Mouse (Mus musculus) heart, postnatal 4 days (tissue): ENCODE measurements around the gene Rab2b. TPM values are rescaled to one million over a fixed set of nuclear protein-coding genes. Genes with fewer than 3 reads are reported as not detected.
A peak's percentile ranks its signal among the peaks of the same experiment; 100 is the strongest.

Source experiments
- DNase-seq: peaks from one replicate; pipeline ENCODE4 v3.0.0; 2021
- total RNA-seq, 2 experiments: library from RNA; stranded (reverse); gene quantifications; 2 replicates each; pipeline ENCODE4 v1.2.3; 2021

The Rab2b gene
- total RNA-seq, 2 experiments from 2014 or later: 8.9 to 10.6 TPM

DNA sequence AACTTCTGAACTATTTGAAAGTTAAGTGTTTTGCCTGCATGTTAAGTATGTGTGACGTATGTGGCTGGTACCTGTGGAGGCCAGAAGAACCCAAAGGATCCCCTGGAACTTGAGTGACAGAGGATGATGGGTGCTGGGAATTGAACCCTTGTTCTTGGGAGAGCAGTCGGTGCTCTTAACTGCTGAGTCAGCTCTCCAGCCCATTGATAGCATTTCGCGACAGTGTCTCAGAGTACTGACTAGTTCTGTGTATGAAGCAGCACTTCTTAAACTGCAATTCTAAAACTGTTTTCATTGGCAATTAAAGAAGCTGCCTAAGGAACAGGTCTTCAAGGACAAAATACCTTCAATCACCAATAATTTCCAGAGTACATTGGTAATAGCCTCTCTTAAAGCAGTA, 2.1 kb downstream of the Rab2b start:
- no peak for DNase-seq

- no peak for DNase-seq
These were observed 6.6 kb downstream of the Rab2b start for GRCm38 (mm10) chr14:52272781-52273180.

GRCm38 (mm10) chr14:52257484-52258213, 21.7 kb downstream of the Rab2b start, which contains the start of gene Chd8:
TSS of gene Chd8 (minus strand) at chr14:52257780.
- DNase-seq: peak; percentile 98

GRCm38 (mm10) chr14:52256311-52257175, 22.8 kb downstream of the Rab2b start:
- DNase-seq: no peak

DNA sequence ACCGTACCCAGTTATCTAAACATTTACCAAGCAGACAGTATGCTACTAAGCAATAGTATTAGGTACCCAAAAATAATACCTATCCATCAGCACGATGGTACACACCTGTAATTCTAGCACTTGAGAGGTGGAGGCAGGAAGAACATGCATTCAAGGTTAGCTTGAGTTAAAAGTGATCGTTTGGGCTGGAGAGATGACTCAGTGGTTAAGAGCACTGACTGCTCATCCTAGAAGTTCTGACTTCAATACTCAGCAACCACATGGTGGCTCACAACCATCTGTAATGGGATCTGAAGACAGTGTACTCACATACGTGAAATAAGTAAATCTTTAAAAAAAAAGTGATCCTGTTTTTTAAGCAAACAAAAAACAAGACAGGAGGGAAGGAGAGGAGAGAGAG, 33.2 kb downstream of the Rab2b start:
- no peak for DNase-seq

- DNase-seq: no peak
These were observed 34.7 kb downstream of the Rab2b start for GRCm38 (mm10) chr14:52244690-52245042.

DNA sequence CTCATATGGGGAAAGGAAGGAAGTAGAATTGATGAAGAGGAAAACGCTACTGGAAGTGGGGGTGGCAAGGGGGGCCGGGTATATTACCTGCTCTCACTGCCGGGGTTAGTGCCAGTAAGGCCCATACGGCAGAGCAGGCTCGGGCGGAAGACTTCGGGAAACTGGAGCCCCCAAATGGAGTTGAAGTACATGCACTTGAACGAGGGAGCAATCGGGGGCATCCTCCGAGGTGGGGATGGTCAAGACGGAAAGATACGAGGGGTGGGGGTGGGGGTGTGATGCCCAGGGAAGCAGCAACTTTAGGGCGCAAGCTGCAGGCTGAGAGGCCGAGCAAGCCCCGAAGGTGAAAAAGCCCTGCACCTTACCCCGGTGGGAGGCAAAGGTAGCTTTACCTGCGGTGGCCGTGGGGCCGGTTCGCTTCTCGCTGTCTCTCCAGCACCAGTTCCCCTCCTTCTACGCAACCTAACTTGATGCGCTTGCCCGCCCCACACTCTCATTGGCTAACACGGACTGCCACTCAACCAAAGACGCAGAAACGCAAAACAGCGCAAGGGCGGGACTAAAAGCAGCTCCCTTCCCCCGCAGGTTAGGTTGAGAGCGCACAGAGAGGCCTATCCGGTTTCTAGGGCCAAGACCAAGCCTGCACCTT, 35.2 kb downstream of the Rab2b start:
- peak; percentile 100 for DNase-seq

GRCm38 (mm10) chr14:52236216-52236615, 43.1 kb downstream of the Rab2b start:
- no peak for DNase-seq

- peak; percentile 75 for DNase-seq
These were observed 44.2 kb downstream of the Rab2b start for GRCm38 (mm10) chr14:52235165-52235564.

DNA sequence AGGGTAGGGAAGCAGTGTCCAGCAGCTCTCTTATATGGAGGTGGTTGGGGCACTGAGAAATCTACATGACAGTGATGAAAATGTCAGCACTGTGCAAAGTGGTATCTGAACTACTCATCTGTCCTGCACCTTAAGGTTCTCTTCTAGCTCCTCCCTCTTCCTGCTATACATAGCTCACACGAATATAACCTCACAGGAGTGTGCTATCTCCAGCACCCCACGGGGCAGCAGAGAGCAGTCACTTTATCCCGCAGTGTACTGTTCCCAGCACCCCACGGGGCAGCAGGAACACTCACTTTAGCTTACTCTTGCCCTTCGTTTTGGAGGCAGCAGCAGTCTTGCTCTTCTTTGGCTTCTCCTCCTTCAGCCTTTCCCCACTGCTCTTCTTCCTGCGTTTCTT, 47.1 kb downstream of the Rab2b start:
- no peak for DNase-seq

DNA sequence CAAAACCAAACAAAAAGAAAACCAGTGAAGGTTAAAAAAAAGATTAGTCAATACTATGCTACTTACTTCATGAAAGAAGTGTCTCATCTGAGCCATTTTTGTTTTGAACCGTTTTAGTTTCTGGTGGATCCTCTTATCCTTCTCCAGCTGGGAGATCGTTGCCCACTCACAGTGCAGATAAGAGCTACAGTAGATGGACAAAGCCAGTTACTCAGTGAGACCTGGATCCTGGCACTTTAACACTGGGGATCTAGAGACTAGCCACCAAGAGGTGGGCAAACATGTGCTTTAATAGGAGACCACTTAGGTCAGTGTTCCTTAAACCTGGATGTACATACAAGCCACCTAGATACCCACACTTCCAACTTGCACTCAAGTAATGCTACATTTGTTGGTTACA, 53.4 kb downstream of the Rab2b start:
- no peak for DNase-seq

DNA sequence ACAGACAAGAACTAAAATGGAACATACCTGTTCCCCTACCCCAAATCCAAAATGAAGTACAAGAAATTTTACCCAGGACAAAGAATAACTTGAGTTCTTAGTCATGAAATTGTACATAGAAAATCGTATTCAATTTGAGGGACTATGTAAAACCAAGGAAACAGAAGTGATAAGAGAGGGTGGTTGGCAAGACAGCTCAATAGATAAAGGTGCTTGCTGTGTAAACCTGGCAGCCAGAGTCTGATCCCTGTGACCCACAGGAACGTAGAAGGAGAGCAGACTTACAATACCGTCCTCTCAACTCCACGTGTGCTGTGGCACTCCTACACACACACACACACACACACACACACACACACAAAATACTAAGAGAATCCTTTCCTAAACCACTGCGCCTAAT, 62.1 kb downstream of the Rab2b start:
- DNase-seq: no peak

Other genes starting within 250 kb of the Rab2b start
- not detected for gene Olfr221, start 237.1 kb downstream of the Rab2b start, total RNA-seq
- gene Hnrnpc, start 175.5 kb downstream of the Rab2b start, total RNA-seq: 100 to 1,000 TPM; 183 to 190 TPM
- under 1 TPM; 0.55 to 0.59 TPM for gene Rpgrip1, start 168.8 kb downstream of the Rab2b start, total RNA-seq
- gene Supt16, start 82.1 kb downstream of the Rab2b start, total RNA-seq: 10 to 100 TPM; 48.5 to 50.6 TPM
- gene Chd8, start 21.8 kb downstream of the Rab2b start, total RNA-seq: 10 to 100 TPM; 73.8 to 76.4 TPM
- gene Tox4, start 399 bp downstream of the Rab2b start, total RNA-seq: 10 to 100 TPM; 37.4 to 39.3 TPM
- 10 to 100 TPM; 13.6 to 15.4 TPM for gene Mettl3, start 25.6 kb upstream of the Rab2b start, total RNA-seq
- gene Sall2, start 49.2 kb upstream of the Rab2b start, total RNA-seq: 1 to 10 TPM; 6.1 to 6.4 TPM
- gene Olfr1513, start 76.9 kb upstream of the Rab2b start, total RNA-seq: not detected
- gene Olfr1512, start 99.6 kb upstream of the Rab2b start, total RNA-seq: not detected
- gene Olfr1511, start 117.8 kb upstream of the Rab2b start, total RNA-seq: not detected
- not detected for gene Olfr1510, start 134.8 kb upstream of the Rab2b start, total RNA-seq
- gene Olfr1509, start 163.4 kb upstream of the Rab2b start, total RNA-seq: not detected
- gene Olfr1508, start 187.9 kb upstream of the Rab2b start, total RNA-seq: not detected
- gene Olfr1507, start 216.2 kb upstream of the Rab2b start, total RNA-seq: not detected